Mouse (Mus musculus) macrophage (primary cell): ENCODE measurements around the gene Ogdh. TPM values are rescaled to one million over a fixed set of nuclear protein-coding genes. Genes with fewer than 3 reads are reported as not detected.
"Not testable (repeated sequence)": the region's sequence is repeated elsewhere in the genome, so short reads cannot be mapped to it uniquely, and the experiment has no call there.

Source experiments
- H3K27ac ChIP-seq: fragments of 350-480 bp; formaldehyde crosslinking; 2 replicates; pipeline ENCODE4 v1.9.0; 2021
- H3K36me3 ChIP-seq: fragments of 350-480 bp; formaldehyde crosslinking; 2 replicates; pipeline ENCODE4 v1.9.0; 2021; ENCODE audit errors: inconsistent target
- H3K4me3 ChIP-seq: fragments of 350-480 bp; formaldehyde crosslinking; 2 replicates; pipeline ENCODE4 v1.9.0; 2021; ENCODE audit errors: inconsistent target
- H3K79me2 ChIP-seq: fragments of 350-480 bp; formaldehyde crosslinking; 2 replicates; pipeline ENCODE4 v1.9.0; 2021; ENCODE audit errors: inconsistent target
- whole genome bisulfite sequencing: methylation state at CpG from one replicate; pipeline ENCODE4 v1.1.7; 2026; ENCODE audit warnings: inconsistent platforms; ENCODE audit not compliant: missing documents; 5-methylcytosine and 5-hydroxymethylcytosine counted together
- polyA plus RNA-seq: library from polyadenylated mRNA; stranded (reverse); fragments of 250-400 nt; gene quantifications from 3 replicates; pipeline ENCODE4 v1.2.4, GENCODE M21; 2018; ENCODE audit warnings: inconsistent platforms

The Ogdh gene
- polyA plus RNA-seq, 1 experiment from 2014 or later = 90.4 TPM

DNA sequence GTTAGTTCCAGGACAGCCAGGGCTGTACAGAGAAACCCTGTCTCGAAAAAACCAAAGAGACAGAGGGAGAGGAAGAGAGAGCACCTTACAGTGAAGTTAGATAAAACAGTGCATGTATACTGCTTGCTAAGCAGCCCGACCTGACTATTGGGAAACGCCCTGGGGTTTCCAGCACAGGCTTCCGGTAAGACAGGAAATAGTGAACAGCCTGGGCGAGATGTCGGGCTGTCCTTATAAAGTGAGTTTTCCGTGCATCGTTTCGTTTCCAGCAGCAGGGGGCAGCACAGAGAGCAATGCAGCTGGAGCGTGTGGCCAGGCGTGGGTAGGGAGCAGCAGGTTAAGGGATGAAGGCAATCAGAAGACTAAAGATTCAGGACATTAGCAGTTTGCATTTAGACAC is 74.5 kb downstream of the Ogdh start:
- peak overlapping the region; percentile 33; the same call in 1 of the 2 replicates for H3K27ac ChIP-seq
- H3K36me3 ChIP-seq = no peaks in the 10 kb centered on the region
- WGBS = 8% methylated on average over 11 of the region's 11 CpGs
- no peaks in the 10 kb centered on the region for H3K79me2 ChIP-seq
- no peak overlapping the region for H3K4me3 ChIP-seq

DNA sequence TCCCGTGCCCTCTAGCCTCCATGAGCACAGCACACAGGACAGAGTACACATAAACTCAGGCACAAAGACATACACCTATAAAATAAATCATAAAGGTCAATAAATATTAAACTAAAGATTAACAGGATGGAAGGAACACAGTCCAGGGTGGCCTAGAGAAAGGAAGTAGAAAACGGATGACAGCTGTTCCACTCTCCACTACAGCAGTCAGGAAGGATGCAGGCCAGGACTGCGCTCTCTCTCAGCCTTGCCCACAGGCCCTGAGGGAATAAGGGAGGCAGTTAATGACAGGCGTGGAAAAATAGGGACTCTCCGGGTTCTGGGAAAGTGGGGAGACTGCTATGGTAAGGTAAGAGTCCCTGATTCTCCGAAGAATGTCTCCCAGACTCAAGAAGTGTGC is 75.0 kb downstream of the Ogdh start:
- H3K4me3 ChIP-seq = no peak overlapping the region
- no peaks in the 10 kb centered on the region for H3K79me2 ChIP-seq
- 83% methylated on average over 6 of the region's 6 CpGs for WGBS
- no peak overlapping the region for H3K27ac ChIP-seq
- H3K36me3 ChIP-seq = no peaks in the 10 kb centered on the region

DNA sequence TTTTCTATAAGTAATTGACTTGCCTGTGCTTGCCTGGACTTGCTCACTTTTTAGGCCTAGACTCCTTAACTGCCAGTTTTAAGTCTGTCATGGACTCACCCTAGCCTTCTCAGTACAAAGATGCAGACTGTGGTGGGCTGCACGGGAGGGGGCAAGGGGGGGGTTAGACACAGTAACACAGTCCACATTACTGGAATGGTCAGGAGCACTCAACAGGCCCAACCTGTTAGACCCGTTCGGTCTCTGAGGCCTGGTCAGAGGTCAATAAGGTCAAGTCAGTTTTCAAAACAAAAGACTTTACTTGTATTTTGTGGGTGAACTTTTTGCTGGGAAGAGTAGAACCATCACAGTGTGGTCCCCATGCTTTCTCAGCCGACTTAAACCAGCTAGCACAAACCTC is 75.7 kb downstream of the Ogdh start:
- Histone ChIP-seq H3K36me3 (no peaks in the 10 kb centered on the region), H3K27ac (no peak overlapping the region), H3K4me3 (no peak overlapping the region), H3K79me2 (no peaks in the 10 kb centered on the region)
- 96% methylated on average over 4 of the region's 4 CpGs for WGBS

DNA sequence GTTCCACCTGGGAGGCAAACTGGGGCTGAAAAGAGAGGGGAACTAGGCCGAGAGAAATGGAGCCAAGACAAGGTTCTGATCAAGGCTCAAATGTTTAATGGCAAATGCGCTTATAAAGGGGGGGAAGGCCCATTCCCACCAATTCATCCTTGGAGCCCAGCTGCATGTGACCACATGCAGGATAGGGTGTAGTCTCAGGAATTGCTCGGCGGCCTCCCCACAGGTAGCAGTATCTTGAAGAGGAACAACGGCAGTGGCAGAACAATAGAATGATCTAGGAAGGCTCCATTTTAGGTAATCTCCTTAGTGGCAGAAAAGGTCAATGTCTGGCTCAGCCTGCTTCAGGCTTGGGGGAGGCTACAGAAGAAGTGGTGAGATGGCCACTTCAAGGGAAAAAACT is 76.6 kb downstream of the Ogdh start:
- H3K36me3 ChIP-seq, H3K27ac ChIP-seq, H3K79me2 ChIP-seq, H3K4me3 ChIP-seq: not testable (repeated sequence)
- WGBS = 92% methylated on average over 5 of the region's 5 CpGs

DNA sequence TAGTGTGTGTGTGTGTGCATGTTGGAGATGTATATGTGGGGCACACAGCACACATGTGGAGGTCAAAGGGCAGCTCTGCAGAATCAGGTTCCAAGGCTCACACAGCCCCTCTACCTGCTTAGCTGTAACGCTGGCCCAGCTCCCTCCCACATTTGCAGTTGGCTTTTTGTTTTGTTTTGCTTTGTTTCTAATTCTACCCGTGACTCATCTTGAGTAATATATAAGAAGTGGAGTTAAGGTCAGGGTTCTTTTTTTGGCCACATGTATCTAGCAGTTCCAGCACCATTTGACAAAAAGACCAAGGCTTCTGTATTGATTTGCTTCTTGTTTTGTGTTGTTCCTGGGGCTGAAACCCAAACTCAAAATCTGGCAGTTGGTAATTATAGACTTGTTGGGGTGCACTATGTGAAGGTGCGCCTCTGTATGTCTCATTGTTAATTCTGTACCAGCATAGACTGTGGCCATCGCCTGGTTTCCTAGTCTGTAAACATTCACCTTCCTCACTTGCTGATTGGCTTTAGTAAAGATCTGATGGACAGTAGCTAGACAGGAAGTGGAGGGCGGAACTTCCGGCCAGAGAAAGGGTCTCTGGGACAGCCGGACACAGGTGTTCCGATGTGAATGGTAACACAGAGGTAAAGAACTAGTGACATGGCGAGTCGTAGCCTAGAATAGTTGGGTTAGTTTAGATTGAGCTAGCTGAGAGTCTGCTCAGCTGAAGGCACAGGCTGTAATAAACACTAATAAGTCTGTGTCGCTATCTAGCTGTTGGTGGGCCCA is 80.1 kb downstream of the Ogdh start:
- no peak overlapping the region for H3K4me3 ChIP-seq
- no peak overlapping the region for H3K27ac ChIP-seq

DNA sequence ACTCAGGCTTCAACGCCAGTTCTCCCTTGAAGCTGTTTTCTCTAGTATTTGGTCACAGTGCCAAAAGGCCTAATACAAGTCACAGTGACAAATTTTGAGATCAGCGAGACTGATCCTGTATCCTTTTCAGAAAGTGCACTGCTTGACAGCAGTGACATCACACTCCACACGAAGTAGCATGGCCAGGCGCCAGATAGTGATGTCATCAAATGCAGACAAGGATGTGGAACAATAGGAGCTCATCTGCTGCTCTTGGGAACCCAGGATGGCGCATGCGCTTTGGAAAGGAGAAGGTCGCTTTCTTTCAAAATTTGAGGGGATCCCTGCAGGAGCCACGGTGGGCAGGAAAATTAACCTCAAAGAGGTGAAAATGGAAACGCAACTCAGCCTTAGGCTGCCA is 81.4 kb downstream of the Ogdh start:
- H3K27ac ChIP-seq = no peak overlapping the region
- H3K4me3 ChIP-seq = no peak overlapping the region
- 91% methylated on average over 9 of the region's 9 CpGs for WGBS
- no peaks in the 10 kb centered on the region for H3K36me3 ChIP-seq
- no peaks in the 10 kb centered on the region for H3K79me2 ChIP-seq

More for the DNA sequence above, 80.1 kb downstream of the Ogdh start:
- H3K36me3 ChIP-seq = no peaks in the 10 kb centered on the region
- no peaks in the 10 kb centered on the region for H3K79me2 ChIP-seq
- WGBS = 92% methylated on average over 10 of the region's 11 CpGs

DNA sequence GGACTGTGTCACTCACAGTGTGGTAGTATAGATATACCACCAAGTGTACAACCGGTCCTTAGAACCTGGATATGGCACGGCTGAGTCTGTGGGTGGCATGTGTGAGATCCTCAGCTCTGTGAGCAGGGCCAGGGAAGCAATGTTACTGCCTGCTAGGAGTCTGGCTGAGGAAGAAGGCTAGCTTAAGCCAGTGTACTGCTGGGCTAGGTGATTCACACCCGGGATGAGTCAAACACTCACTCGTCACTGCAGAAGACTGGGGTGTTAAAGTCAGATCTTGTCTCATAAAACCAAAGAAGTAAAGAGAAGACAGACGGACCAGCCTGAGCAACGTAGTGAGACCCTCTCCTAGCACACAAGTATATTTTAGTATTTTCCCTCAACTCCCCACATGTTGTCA is 89.5 kb downstream of the Ogdh start:
- 87% methylated on average over 6 of the region's 6 CpGs for WGBS
- Histone ChIP-seq H3K4me3 (no peak overlapping the region), H3K79me2 (no peaks in the 10 kb centered on the region), H3K27ac (no peak overlapping the region), H3K36me3 (no peaks in the 10 kb centered on the region)

DNA sequence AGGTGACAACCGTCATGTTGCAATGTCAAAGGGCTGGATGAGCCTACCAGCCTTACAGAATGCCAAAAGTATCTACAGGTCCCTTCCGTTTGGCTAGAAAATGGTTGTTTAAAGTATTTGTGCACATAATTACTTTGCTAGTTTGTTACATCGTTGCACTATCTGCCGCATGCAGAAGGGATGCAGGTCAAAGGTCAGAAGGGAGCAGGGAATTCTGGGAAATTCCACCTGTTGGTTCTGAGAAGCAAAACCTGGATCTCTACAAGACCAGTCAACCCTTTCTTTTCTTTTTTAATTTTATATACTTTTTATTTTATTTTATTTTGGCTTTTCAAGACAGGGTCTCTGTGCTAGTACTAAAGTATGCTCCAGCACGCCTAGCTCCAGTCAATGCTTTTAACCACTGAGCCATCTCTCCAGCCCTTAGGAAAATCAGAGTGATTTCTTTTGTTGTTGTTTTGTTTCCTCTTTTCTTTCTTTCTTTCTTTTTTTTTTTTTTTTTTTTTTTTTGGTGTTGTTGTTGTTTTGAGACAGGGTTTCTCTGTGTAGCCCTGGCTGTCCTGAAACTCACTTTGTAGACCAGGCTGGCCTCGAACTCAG is 96.8 kb downstream of the Ogdh start:
- Histone ChIP-seq H3K27ac (peak overlapping the region; percentile 36), H3K4me3 (no peak overlapping the region), H3K36me3 (no peaks in the 10 kb centered on the region), H3K79me2 (peaks cover 38% of the 10 kb centered on the region)
- 94% methylated on average over 6 of the region's 6 CpGs for WGBS

DNA sequence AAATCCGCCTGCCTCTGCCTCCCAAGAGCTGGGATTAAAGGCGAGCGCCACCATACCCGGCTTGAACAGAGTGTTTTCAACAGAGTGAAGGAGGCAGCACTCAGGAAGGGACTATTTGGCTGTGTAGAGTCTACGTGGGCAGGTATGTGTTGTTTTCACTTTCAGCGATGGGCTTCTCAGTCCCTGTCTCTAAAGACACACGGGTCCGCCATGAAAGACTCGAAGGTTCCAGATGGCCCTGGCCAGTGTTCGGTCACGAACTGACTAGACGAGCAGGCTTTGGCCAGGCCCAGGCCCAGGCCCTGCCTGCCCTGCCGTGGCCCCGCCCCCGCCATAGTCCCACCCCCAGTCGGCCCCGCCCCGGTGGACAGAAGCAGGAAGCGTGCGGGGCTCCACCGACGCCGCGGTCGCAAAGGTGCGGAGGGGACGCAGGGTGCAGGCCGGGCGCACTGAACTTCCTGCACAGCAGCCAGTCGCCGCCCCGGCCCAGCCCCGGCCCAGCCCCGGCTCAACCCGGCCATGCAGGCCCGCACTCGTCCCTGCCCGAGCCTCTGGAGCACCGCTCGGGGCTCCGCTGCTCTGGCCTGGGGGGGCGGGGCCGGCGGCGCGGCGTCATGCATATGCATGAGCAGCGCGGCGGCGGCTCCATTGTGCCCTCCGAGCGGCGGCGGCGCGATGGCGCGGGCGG is 97.4 kb downstream of the Ogdh start, which contains the start of gene Zmiz2:
Gene Zmiz2, plus strand, starts transcription at position 349 of the 688 bp plus-strand sequence.
- Histone ChIP-seq H3K4me3 (peak within 1 kb of the TSS; percentile 45), H3K27ac (peak within 1 kb of the TSS; percentile 36)
- 8% methylated on average over 52 of the region's 60 CpGs for WGBS

DNA sequence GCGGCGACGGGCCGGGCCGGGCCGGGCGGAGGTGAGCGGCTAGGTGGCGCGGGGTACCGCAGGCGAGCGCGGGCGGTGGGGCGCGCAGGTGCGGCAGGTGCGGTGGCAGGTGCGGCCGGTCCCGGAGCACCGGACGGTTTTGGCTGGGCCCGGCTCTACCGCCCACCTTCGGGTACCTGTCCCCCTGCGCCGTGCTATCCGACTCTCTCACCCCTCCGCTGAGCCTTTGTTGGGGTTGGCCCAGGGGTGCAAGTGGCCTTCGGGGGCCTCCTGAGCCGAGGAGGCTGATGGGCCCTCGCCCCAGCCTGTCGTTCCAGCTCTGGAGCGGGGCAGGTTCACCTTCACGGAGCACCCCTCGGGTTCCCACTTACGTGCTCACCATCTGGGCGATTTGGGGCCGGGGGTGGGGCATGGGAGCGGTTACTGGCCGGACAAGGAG is 98.1 kb downstream of the Ogdh start:
- under 1% methylated on average over 29 of the region's 43 CpGs for WGBS
- Histone ChIP-seq H3K36me3 (no peaks in the 10 kb centered on the region; the same call in 1 of the 2 replicates), H3K79me2 (peaks cover 51% of the 10 kb centered on the region), H3K27ac (no peak overlapping the region), H3K4me3 (peak overlapping the region; percentile 45)

More for the DNA sequence above, 97.4 kb downstream of the Ogdh start, which contains the start of gene Zmiz2:
- Histone ChIP-seq H3K36me3 (no peaks in the 10 kb centered on the region; the same call in 1 of the 2 replicates), H3K79me2 (peaks cover 45% of the 10 kb centered on the region)

DNA sequence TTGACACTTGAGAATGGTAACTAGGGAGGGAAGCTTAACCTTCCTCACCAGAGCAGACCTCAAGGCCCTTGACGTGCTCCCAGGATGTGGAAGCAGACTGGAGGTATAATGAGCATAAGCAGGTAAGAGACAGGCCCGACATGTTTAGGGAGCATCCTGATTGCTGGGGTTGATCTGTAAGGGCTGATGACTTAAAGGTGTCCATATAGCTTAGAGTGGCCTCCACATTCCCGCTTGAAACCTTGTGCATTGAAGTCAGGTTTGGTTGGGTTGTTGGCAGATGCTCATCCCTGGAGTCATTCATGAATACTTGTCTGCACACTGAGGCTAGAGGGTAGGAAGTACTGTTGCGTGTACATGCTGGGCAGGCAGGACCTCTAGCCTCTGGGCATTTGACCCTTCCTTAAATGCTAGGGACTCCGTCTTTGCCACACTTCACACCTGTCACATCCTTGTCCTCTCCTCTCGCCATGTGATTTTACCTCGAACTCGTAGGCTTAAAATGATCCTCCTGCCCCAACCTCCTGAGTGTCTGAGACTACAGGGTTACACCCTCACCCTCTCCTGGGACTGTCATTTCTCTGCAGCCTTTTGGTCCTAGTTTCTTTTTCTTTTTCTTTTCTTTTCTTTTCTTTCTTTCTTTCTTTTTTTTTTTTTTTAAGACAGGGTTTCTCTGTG is 99.1 kb downstream of the Ogdh start:
- H3K27ac ChIP-seq = no peak overlapping the region
- peaks cover 61% of the 10 kb centered on the region for H3K79me2 ChIP-seq
- H3K4me3 ChIP-seq = peak overlapping the region; percentile 45
- 85% methylated on average over 8 of the region's 8 CpGs for WGBS
- H3K36me3 ChIP-seq = peaks cover 7% of the 10 kb centered on the region; the same call in 1 of the 2 replicates

DNA sequence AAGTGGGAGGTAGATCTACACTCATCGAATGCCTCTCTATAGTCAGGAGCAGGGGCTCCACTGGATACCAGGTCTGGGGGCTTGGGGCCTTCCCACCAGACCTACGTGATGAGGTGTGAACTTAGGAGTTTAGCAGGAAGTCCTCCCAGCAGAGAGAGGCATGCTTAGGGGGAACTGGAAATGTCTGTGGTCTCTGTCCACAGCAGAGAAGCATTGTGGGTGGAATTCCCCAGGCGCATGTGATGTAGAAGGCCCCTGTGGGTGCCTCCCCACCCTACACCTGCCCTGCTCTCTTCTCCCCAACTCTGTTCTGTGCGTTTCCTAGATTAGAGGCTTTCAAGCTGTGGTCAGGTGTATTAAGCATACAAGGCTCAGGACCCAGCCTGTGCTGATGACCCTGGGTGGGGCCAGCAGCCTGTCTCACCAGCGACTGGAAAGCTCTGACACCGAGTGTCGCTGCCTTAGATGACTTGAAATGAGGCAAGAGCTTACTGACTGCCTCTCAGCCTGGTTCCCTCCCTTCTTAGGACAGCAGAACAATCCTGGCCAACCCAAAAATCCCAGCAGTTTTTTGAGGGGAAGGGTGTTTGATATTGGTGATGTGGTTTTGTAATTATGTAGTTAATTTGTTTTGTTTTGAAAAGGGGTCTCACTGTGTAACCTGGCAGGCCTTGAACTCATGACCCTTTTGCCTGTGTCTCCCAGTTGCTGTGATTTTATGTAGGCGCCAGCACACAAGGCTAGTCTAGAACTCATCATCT is 100.3 kb downstream of the Ogdh start:
- 35% methylated on average over 8 of the region's 8 CpGs for WGBS
- H3K36me3 ChIP-seq = peaks cover 18% of the 10 kb centered on the region

DNA sequence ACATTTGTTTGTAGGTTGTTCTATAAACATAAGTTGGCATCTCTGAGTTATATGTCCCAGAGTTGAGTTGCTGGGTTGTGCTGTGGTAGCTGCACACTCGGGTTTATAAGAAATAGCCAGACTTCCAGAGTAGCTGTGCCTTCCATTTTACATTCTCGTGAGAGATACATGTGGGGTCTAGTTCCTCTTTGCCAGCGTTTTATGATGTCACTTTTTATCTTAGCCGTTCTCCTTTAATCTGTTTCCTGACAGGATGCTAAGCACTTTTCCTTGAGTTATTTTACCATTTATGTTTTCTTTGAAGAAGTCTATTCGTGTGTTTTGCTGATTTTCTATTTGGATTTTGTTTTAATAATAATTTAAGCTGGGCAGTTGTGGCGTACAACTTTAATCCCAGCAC is 101.4 kb downstream of the Ogdh start:
- Histone ChIP-seq H3K4me3 (no peak overlapping the region), H3K36me3 (peaks cover 30% of the 10 kb centered on the region), H3K79me2 (peaks cover 70% of the 10 kb centered on the region), H3K27ac (peak overlapping the region; percentile 51)
- WGBS = 29% methylated on average over 6 of the region's 6 CpGs

More for the DNA sequence above, 100.3 kb downstream of the Ogdh start:
- Histone ChIP-seq H3K79me2 (peaks cover 70% of the 10 kb centered on the region), H3K4me3 (no peak overlapping the region), H3K27ac (peak overlapping the region; percentile 51)

DNA sequence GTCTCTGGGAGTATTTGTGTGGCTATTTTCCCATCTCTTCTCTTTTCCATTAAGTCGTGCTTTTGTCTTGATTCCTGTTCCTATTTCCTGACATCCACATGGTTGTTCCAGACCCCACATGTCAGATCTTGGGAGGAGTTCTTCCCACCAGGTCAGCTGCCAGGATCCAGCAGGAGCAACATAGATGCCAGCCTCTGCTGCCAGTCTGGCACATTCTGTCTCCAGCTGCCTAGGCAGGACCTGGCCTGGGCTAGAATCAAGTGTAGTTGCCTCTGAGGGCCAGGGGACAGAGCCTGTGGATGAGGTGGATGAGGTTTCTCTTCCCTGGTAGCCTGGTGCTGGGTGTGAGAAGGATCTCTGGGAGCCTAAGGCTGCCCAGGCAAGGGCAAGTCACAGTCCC is 102.4 kb downstream of the Ogdh start:
- H3K36me3 ChIP-seq = peaks cover 40% of the 10 kb centered on the region
- H3K79me2 ChIP-seq = peaks cover 70% of the 10 kb centered on the region
- no peak overlapping the region for H3K4me3 ChIP-seq
- WGBS = 100% methylated on average over 1 of the region's 1 CpGs
- H3K27ac ChIP-seq = no peak overlapping the region
